Mouse (Mus musculus) v-Abl transformed pro-B cells (cell line): Measurements from ENCODE around the gene Rnf222.

Experiments
- in situ Hi-C, 2 experiments: fragments of 400-800 bp; cut with MboI; formaldehyde crosslinking; loops; one replicate each; pipeline ENCODE4 v1.15.1; 2025; ENCODE audit not compliant: unreplicated experiment in 2 of 2

Rnf222 gene

DNA sequence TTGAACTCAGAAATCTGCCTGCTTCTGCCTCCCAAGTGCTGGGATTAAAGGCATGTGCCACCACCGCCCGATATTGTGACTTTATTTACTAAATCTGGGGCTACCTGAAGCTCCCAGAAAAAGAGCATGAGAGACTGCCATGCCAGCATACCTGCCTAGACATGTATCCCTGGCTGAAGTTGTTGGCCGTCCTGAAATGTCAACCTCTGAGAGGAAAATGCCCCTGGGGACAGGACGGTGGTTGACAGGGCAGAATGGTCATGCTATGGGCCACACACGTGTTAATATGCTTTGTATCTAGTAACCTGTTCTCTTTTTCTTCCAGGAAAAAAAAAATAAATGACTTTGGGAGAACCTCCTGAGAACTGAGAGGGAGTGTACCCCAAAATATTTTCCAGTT, 2.3 kb upstream of the Rnf222 start:
- in situ Hi-C loops: no loop called here

DNA sequence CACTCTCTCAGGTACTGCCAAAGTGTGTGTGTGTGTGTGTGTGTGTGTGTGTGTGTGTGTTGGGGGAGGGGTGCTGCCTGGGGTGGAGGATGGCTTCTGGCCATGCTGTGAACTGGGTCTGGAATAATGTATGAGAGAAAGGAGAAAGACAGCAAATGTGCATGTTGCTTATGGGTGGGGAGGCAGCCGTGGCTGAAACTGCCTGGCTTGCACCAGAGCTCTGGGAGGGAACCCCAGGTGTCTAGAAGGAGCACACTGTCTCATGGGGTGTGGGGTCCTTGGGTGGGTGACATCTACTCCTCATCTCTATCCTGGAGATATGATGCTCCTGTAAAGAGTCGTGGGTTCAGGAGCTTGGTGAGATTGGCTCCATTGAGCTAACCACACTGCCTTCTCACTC, 300 bp downstream of the Rnf222 start:
- in situ Hi-C loops: no loop called here

DNA sequence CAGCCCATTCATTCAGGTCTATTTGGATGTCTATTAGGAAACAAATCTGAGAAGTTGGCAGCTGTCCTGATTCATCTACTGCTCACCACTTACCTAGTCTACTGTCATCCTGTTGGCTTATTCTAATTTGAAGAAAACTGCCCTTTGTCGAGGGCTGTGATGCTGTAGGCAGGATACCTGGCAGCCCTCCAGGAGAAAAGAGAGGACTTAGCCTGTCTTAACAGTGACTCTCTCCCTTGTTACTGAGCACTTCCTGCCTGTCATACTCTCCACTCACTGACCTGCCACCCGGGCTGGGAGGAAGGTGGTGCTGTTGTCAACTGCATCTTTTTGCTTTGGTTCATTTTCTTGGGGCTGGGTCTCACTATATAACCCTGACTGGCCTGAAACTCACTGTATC, 2.3 kb downstream of the Rnf222 start:
- in situ Hi-C loops: no loop called here

DNA sequence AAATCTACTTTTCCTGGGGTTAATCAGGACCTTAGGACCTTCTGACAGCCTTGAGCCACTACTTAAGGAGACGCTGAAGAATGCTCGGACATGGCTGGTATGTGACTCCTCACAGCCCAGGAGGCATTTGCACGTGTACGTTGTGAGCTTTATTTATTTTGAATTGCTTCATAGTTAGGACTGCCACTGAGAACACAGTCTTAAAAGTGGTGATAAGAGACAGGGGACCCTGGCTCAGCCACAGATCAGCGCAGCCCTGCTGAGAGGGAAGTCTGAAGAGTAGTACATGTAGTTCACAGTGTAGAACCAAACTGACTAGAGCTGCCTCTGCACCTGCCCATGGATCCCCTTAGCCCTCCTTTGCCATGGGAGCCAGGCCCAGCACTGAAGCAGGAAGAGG, 3.5 kb downstream of the Rnf222 start:
- in situ Hi-C loops: no loop called here

DNA sequence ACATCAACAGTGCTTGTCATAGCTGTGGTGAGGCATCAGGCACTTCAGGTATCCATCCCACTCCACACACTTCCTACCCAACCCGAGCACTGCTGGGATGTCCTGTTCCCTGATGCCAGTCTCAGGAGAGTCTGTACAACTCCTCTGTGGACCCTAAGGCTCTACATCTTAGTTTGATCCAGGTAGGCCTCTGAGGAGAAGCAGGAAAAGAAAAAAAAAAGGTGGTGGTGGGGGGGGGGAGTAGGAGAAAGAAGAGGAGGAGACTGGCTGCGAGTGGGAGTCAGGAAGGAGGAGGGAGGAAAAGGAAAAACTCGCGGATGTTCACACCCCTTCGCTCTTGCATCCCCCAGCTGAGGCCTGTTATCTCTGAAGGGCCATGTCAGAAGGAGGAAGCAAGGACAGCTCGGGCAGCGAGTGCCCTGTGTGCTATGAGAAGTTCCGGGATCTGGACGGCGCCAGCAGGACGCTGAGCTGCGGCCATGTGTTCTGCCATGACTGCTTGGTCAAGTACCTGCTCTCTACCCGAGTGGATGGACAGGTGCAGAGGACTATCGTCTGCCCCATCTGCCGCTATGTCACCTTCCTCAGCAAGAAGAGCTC, 4.0 kb downstream of the Rnf222 start:
- in situ Hi-C loops: no loop called here

DNA sequence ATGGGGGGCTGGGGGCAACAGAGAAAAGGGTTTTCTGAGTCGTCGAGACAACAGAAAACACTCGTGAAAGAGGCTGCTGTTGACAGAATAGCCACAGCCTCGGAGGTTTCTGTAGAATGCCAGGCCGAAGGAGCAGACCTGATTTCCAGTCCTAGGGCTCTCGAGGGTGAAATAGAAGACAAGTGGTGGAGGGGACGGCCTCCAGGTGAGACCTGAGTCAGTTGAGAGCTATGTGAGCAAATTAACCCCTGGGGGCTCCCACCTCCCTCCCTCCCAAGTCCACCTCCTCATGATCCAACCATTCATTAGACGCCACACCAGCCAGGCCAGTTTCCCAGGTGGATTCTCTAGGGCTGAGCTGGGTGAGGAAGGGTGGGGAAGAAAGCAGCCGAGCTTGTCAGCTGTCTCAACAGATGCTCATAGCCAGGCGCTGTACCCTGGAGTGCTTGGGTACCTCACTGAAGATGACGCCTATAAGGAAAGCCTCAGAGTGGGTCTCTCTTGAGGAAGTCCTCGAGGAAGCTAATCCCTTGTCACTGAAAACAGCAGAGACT, 5.6 kb downstream of the Rnf222 start:
- in situ Hi-C loops: no loop called here

DNA sequence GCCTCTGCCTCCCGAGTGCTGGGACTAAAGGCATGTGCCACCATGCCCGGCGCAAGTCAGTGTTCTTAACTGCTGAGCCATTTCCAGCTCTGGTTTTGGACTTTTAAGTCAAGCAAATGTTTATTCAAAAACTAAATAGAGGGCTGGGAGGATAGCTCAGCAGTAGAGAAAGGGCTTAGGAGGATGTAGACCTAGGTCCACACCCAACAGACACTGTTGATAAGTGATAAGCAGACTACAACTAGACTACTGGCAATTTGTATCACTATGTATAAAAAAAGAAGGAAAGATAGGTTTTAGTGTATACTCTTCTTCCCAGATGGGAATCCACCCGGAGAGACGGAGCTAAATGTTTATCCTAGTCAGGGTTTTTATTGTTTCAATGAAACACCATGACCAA, 7.9 kb downstream of the Rnf222 start:
- in situ Hi-C loops: no loop called here

DNA sequence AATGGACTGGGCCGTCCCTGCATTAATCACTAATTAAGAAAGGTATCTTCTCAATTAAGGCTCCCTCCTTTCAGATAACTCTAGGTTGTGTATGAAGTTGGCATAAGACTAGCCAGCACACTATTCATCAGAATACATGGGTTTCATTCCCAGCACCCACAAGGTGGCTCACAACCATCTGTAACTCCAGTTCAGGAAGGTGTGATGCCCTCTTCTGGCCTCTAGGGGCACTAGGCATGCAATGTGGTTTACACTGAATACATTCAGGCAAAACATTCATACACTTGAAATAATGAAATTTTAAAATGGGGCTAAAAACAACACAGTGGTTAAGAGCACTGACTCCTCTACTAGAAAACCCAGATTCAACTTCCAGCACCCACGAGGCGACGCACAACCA, 8.8 kb downstream of the Rnf222 start:
- in situ Hi-C loops: no loop called here

DNA sequence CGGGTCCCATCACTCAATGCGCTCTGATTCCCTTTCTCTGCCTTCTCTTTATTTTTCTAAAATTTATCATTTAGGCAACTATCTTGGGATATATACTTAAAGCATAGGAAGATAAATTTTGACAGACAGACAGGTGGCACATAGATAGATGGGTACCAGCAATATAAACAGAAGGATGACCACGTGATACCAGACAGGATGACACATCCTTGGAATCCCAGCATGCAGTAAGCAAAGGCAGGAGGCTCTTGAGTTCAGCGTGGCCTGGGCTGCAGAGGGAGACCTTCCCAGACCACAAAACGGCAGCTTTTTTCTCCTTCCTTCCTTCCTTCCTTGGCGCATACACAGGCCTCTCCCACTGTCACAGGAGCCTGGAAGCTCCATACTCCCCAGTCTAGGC, 9.5 kb downstream of the Rnf222 start:
- in situ Hi-C loops: no loop called here

DNA sequence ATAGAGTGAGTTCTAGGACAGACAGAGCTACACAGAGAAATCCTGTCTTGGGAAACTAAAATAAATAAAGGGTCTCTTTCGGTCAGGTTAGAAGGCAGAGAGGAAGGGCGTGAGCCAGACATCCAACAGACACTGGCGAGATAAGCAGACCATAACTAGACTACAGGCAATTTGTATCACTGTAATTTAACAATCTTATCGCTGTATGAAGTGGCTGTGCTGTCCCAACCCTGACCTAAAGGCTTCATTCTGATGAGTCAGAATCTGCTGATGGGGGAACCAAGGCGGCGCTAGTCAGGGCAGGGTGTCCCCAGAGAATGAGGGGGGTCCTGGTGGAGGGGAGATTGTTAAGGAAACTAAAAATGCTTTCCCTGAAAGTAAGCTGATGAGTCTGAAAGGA, 10.4 kb downstream of the Rnf222 start:
- in situ Hi-C loops: no loop called here

DNA sequence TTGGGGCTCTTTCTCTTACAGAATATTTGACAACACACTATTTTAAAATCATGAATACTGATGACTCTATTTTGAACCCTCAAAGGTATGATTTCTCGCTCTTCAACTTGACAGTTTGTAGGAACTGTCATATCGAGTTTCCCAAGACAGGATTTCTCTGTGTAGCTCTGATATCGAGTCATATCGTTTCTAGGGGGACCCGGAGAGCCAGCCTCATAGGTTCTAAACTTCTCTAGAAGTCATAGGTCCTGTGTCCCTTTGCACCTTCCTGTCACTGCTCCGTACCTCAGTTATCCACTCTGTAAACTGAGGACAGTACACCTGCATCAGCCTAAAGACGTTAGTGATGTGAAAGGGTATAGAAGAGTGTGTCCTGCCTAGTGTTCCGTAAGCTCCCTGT, 11.5 kb downstream of the Rnf222 start:
- in situ Hi-C loops: loop anchor here in 1 of 2 experiments (5.0 to 10.0 kb wide), 2 partner anchors 82 to 225 kb away; partner anchors contain the start of genes 9130213A22Rik, Aloxe3 and Hes7

DNA sequence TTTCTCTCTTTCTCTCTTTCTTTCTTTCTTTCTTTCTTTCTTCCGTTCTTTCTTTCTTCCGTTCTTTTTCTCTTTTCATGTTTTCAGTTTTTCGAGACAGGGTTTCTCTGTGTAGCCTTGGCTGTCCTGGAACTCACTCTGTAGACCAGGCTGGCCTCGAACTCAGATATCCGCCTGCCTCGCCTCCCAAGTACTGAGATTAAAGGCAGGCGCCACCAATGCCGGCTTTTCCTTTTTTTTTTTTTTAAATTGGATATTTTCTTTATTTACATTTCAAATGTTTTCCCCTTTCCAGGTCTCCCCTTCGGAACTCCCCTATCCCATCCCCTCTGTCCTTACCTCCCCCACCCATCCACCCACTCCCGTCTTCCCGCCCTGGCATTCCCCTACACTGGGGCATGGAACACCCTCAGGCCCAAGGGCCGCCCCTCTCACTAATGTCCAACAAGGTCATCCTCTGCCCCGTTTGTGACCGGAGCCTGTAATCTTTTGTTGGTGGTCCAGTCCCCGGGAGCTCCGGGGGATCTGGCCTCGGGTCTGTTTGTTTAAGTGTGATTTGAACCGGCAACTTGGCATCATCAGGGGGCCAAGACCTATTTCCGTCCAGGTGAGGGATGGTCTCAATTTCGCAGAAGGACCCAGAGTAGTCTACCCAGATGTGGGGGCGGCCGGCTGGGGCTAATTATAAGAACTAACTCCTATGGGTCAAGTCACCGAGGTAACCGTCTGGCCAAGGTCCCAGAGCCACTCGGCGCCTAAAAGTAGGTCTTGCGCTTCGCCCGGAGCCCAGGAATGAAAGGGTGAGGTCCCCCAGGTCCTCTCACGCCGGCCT, 12.4 kb downstream of the Rnf222 start:
- in situ Hi-C loops: loop anchor here in 1 of 2 experiments (5.0 to 10.0 kb wide), 2 partner anchors 82 to 224 kb away; partner anchors contain the start of genes 9130213A22Rik, Aloxe3 and Hes7

DNA sequence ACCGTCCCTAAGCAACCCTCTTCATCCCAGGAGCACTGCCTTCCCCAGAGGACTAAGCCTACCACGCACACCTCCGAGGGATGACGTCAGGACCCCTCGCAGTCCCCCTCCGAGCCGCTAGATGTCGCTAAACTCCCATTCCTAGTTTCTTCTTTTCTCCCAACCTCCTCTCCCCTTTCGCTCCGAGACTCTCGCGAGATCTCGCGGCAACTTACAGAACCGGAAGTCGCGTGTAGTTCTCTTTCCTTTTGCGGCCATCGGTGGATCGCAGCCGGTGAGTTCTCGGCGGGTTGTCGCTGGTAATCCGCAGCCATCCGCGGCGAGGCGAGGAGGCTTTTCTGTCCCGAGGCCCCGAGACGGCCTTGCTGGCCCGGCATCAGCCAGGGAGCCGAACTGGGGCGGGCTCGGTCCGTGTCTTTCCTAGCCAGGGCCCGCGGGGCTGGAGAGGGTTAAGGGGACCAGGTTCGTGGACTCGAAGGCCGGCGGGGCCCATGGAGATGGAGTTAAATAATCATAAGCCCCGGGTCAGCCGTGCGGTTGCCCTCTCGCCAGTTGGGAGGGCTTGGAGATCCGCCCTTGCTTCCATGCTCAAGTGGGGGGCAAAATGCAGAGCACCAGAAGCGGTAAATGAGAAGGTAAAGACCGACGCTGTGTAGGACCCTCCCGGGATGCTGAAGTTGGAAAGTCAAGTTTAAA, 13.1 kb downstream of the Rnf222 start, which contains the start of gene Rpl26:
TSS of gene Rpl26 (plus strand) at position 233 of the 696 bp plus-strand sequence.
- in situ Hi-C loops: loop anchor here in 1 of 2 experiments (5.0 to 10.0 kb wide), 2 partner anchors 81 to 223 kb away; partner anchors contain the start of genes 9130213A22Rik, Aloxe3 and Hes7

DNA sequence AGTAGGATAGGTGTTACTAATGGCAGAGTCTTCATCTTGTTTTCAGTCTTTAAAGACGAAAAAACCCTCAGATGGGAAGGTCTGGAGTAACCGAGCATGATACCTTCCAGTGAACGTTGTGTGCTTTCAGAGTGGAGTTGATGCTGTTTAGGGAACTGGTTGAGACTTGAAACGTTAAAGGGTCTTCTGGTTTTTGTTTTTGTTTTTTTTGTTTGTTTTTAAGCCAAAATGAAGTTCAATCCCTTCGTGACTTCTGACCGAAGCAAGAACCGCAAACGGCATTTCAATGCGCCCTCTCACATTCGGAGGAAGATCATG, 13.7 kb downstream of the Rnf222 start:
- in situ Hi-C loops: loop anchor here in 1 of 2 experiments (5.0 to 10.0 kb wide), 2 partner anchors 80 to 223 kb away; partner anchors contain the start of genes 9130213A22Rik, Aloxe3 and Hes7

DNA sequence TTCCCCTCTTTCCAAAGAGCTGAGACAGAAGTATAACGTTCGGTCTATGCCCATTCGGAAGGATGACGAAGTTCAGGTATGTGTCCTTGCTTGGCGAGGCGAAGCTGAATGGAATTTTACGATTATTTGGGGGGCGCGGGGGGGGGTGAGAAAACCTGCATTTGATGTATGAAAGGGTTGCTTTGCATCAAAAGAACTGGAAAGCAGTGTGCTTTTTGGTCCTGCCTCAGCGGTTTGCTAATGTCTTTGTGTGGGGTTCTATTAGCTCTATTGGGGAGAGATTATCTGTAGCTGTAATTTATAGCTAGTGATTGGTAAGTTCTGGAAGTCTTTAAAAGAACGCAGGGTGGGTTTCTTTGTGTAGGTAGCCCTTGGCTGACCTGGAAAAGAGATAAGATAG, 14.0 kb downstream of the Rnf222 start:
- in situ Hi-C loops: loop anchor here in 1 of 2 experiments (5.0 to 10.0 kb wide), 2 partner anchors 80 to 222 kb away; partner anchors contain the start of genes 9130213A22Rik, Aloxe3 and Hes7

DNA sequence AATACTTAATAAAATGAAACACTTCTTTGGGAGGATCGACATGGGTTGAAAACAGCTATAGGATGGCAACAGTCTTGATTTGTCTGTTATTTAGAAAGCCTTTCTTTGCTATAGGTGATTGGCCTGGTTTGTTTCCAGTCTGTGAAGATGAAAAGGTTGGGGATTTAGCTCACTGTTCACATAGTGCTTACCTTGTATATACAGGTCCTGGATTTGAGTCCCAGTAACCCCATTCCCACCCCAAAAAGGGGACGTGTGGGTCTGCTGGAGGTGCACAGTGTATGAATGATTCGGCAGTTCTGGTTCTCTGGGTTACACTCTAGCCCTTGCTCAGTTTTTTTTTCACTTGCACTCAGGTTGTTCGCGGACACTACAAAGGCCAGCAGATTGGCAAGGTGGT, 14.5 kb downstream of the Rnf222 start:
- in situ Hi-C loops: loop anchor here in 1 of 2 experiments (5.0 to 10.0 kb wide), 2 partner anchors 79 to 222 kb away; partner anchors contain the start of genes 9130213A22Rik, Aloxe3 and Hes7

DNA sequence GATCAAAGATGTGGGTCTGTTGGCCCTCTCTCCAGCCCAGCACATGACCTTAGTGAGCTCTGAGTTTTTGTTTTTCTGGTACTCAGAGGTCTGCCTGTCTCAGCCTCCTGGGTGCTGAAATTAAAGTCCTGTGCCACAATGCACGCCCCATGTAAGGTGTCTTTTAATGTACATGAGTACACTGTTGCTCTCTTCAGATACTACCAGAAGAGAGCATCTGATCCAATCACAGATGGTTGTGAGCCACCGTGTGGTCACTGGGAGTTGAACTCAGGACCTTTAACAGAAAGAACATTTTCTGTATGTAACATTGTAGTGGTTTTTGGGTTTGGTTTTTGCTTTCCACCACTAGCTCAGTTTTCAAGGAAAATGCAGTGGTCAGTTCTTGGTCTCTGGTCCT, 15.4 kb downstream of the Rnf222 start:
- in situ Hi-C loops: loop anchor here in 1 of 2 experiments (5.0 to 10.0 kb wide), 2 partner anchors 79 to 221 kb away; partner anchors contain the start of genes 9130213A22Rik, Aloxe3 and Hes7

DNA sequence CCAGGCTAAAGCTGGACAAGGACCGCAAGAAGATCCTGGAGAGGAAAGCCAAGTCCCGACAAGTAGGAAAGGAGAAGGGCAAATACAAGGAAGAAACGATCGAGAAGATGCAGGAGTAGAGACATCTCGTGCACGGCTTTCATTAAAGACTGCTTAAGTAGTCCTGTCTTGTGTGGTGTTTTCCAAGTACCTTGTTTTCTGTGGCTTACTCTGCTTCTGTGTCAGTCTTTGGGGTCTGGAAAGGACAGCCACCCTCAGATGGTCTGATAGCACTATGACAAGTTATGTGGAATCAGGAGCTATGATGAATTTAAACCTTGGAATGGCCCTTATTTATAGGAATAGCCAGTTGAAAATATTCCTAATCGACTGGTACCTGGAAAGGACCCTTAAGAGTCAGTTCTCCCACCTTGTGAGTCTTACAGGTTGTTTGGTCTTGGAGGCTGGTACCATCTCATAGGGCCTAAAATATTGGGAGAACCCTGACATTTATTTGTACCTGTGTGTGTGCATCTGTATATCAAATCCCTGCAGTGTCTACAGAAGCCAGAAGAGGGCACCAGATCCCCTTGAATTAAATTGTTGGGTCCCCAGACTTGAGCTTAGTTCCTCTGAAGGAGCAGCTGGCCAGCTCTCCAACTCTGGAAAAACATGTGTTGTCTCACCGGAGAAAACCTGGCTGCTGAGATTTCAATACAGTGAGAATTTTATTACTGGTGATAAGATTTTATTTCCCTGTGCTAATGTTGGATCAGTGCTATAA, 16.2 kb downstream of the Rnf222 start:
- in situ Hi-C loops: loop anchor here (5.0 to 10.0 kb wide), 6 partner anchors 78 to 223 kb away; partner anchors contain the start of genes Aloxe3 (in 2 of the 2), 9130213A22Rik (in 1 of the 2) and Hes7 (in 1 of the 2)

DNA sequence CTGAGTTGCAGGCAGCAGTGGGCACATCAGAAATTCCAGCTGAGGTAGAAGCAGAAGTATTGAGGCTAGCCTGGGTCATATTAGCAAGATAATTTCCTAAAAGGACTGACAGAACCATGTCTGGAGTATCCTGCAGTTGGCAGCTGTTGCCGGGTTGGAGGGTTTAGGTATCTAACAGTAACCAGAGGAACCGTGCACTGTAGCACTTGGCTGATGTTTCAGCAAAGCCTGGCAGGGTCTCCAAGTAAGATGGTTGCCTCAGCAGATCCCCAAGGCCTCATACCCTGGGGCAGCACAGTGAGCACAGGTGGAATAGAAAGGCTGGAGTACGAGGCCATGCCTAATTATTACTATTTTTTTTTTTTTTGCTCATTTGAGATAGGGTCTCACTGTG, 16.8 kb downstream of the Rnf222 start:
- in situ Hi-C loops: loop anchor here (5.0 to 10.0 kb wide), 5 partner anchors 82 to 222 kb away; partner anchors contain the start of genes Aloxe3 (in 2 of the 2), 9130213A22Rik (in 1 of the 2) and Hes7 (in 1 of the 2)
